Mouse (Mus musculus): ENCODE measurements around the gene Ugt1a7c.

DNA sequence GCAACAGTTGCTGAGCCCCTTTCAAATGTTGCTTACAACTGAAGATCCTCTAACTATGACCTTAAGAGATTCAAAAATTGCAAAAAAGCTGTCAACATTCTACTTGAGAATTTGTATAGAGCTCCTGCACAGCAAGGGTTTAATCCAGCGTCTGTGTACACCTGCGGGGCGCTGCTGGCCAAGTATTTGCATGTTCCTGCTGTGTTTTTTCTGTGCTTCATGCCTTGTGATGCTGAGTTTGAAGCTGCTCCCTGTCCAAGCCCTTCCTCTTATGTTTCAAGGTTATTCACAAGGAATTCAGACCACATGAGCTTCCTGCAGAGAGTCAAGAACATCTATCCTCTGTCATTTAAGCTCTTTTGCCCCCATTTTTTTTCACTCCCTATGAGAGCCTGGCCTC lies 97.3 kb downstream of the Ugt1a7c start:
- no peak for TF ChIP-seq CTCF (IDR thresholded peaks at IDR 0.05)
- no peak for TF ChIP-seq EP300 (IDR thresholded peaks at IDR 0.05)

All from lung, postnatal 0 days (tissue).